Mouse (Mus musculus): ENCODE measurements around the gene Lrmp. TPM values are rescaled to one million over a fixed set of nuclear protein-coding genes. Genes with fewer than 3 reads are reported as not detected.
A peak's percentile ranks its signal among the peaks of the same experiment; 100 is the strongest.

Gene Lrmp
- polyA plus RNA-seq, 1 experiment from 2014 or later: 4.1 TPM

DNA sequence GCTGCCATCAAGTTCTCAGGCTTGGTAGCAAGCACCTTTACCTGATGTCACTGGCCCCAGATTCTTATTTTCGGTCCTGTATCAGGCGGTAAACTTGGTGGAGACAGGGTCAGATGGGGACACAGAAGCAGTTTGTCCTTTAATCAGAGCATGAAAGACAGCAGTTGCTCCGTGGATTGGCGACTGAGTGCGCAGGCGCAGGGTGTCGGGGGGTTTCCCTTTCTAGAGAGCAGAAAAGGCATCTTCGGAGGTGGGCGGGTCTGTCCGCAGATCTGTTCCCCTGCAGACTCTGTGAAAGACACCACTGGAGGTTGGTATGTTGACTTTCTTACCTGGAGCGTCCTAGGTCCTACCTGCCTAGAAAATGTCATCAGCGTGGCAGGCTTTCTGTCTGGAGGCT lies 26.4 kb downstream of the Lrmp start:
- ATAC-seq (ENCODE audit: low read depth): no peak
- Histone ChIP-seq H3K27ac (ENCODE audit: low read length) (no peak overlapping the region), H3K4me2 (ENCODE audit: low read depth, low read length) (no peak overlapping the region), H3K27me3 (ENCODE audit: control insufficient read depth, insufficient read depth, low read depth, low read length) (no peaks in the 10 kb centered on the region), H3K9ac (ENCODE audit: low read length) (no peak overlapping the region), H3K9me3 (ENCODE audit: control insufficient read depth, low read length) (no peaks in the 10 kb centered on the region), H3K36me3 (ENCODE audit: control insufficient read depth, insufficient read depth, low read length) (no peaks in the 10 kb centered on the region), H3K4me3 (ENCODE audit: low read length) (no peak overlapping the region), H3K4me1 (replicated peaks; ENCODE audit: control insufficient read depth, insufficient read depth, low read length) (no peaks in the 10 kb centered on the region; the same call in 1 of the 2 replicates)
- 80% methylated on average over 12 of the region's 12 CpGs for WGBS

GRCm38 (mm10) chr6:145145173-145145572 lies 29.7 kb downstream of the Lrmp start:
- H3K4me1 ChIP-seq (replicated peaks; ENCODE audit: control insufficient read depth, insufficient read depth, low read length): no peaks in the 10 kb centered on the region
- H3K9me3 ChIP-seq (ENCODE audit: control insufficient read depth, low read length): no peaks in the 10 kb centered on the region
- H3K4me2 ChIP-seq (ENCODE audit: low read depth, low read length): no peak overlapping the region
- H3K36me3 ChIP-seq (ENCODE audit: control insufficient read depth, insufficient read depth, low read length): no peaks in the 10 kb centered on the region
- no peak overlapping the region for H3K9ac ChIP-seq (ENCODE audit: low read length)
- 57% methylated on average over 7 of the region's 7 CpGs for WGBS
- no peak overlapping the region for H3K27ac ChIP-seq (ENCODE audit: low read length)
- no peak overlapping the region for H3K4me3 ChIP-seq (ENCODE audit: low read length)
- no peak for ATAC-seq (ENCODE audit: low read depth)
- H3K27me3 ChIP-seq (ENCODE audit: control insufficient read depth, insufficient read depth, low read depth, low read length): no peaks in the 10 kb centered on the region

DNA sequence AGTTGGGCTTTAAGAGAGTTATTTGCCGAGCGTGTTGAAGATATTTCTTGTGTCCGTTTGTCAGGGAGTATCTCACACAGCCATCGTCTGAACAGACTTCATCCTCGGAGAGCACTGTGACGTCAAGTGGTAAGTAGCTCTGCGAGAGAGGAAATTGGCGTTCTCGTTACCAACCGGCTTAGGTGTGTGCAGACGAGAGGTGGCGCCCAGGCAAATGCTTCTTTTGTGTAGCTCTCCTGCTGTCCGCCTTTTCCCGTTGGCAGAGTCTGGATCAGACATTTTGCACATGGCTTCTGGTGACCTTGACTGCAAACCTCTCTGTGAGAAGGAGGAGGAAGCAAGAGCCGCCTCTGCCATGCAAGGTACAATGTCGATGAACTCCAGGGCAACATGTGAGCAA lies 32.3 kb downstream of the Lrmp start:
- Histone ChIP-seq H3K4me3 (ENCODE audit: low read length) (no peak overlapping the region), H3K4me2 (ENCODE audit: low read depth, low read length) (no peak overlapping the region), H3K36me3 (ENCODE audit: control insufficient read depth, insufficient read depth, low read length) (no peaks in the 10 kb centered on the region), H3K27me3 (ENCODE audit: control insufficient read depth, insufficient read depth, low read depth, low read length) (no peaks in the 10 kb centered on the region), H3K9ac (ENCODE audit: low read length) (no peak overlapping the region), H3K4me1 (replicated peaks; ENCODE audit: control insufficient read depth, insufficient read depth, low read length) (no peaks in the 10 kb centered on the region), H3K9me3 (ENCODE audit: control insufficient read depth, low read length) (no peaks in the 10 kb centered on the region), H3K27ac (ENCODE audit: low read length) (no peak overlapping the region)
- no peak for ATAC-seq (ENCODE audit: low read depth)
- 60% methylated on average over 16 of the region's 16 CpGs for WGBS

GRCm38 (mm10) chr6:145149054-145149453 lies 33.6 kb downstream of the Lrmp start:
- Histone ChIP-seq H3K4me2 (ENCODE audit: low read depth, low read length) (no peak overlapping the region), H3K9me3 (ENCODE audit: control insufficient read depth, low read length) (no peaks in the 10 kb centered on the region), H3K9ac (ENCODE audit: low read length) (no peak overlapping the region), H3K27ac (ENCODE audit: low read length) (no peak overlapping the region), H3K4me3 (ENCODE audit: low read length) (no peak overlapping the region), H3K27me3 (ENCODE audit: control insufficient read depth, insufficient read depth, low read depth, low read length) (no peaks in the 10 kb centered on the region), H3K4me1 (replicated peaks; ENCODE audit: control insufficient read depth, insufficient read depth, low read length) (no peaks in the 10 kb centered on the region), H3K36me3 (ENCODE audit: control insufficient read depth, insufficient read depth, low read length) (no peaks in the 10 kb centered on the region)
- WGBS: 24% methylated on average over 9 of the region's 9 CpGs
- no peak for ATAC-seq (ENCODE audit: low read depth)

- Histone ChIP-seq H3K4me2 (ENCODE audit: low read depth, low read length) (no peak overlapping the region), H3K9me3 (ENCODE audit: control insufficient read depth, low read length) (no peaks in the 10 kb centered on the region), H3K4me3 (ENCODE audit: low read length) (no peak overlapping the region), H3K36me3 (ENCODE audit: control insufficient read depth, insufficient read depth, low read length) (no peaks in the 10 kb centered on the region), H3K27me3 (ENCODE audit: control insufficient read depth, insufficient read depth, low read depth, low read length) (no peaks in the 10 kb centered on the region), H3K27ac (ENCODE audit: low read length) (no peak overlapping the region), H3K4me1 (replicated peaks; ENCODE audit: control insufficient read depth, insufficient read depth, low read length) (no peaks in the 10 kb centered on the region), H3K9ac (ENCODE audit: low read length) (no peak overlapping the region)
- WGBS: 67% methylated on average over 4 of the region's 4 CpGs
- ATAC-seq (ENCODE audit: low read depth): no peak
Measured at GRCm38 (mm10) chr6:145158619-145159018, 43.2 kb downstream of the Lrmp start.

DNA sequence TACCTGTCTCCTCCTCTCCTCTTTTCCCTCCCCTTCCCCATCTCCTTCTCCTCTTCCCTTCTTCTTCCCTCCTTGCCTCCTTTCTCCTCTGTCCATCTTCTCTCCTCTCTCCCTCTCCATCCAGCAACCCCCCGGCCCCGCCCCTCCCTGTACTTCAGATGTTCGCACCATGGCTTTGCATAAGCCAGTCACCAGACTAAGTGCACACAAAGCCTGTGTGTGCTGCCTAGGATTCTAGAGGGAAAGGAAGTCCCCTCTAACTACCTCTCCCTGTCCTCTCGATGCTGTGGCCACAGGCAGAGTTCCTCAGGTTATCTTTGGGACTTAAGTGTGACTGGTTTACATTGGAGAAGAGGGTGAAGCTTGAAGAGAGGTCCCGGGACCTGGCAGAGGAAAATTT lies 45.1 kb downstream of the Lrmp start:
- no peaks in the 10 kb centered on the region; the same call in 1 of the 2 replicates for H3K9me3 ChIP-seq (ENCODE audit: control insufficient read depth, low read length)
- no peak overlapping the region for H3K4me2 ChIP-seq (ENCODE audit: low read depth, low read length)
- no peak for ATAC-seq (ENCODE audit: low read depth)
- 35% methylated on average over 5 of the region's 5 CpGs for WGBS
- no peak overlapping the region for H3K4me3 ChIP-seq (ENCODE audit: low read length)
- no peaks in the 10 kb centered on the region for H3K36me3 ChIP-seq (ENCODE audit: control insufficient read depth, insufficient read depth, low read length)
- H3K9ac ChIP-seq (ENCODE audit: low read length): no peak overlapping the region
- H3K27me3 ChIP-seq (ENCODE audit: control insufficient read depth, insufficient read depth, low read depth, low read length): no peaks in the 10 kb centered on the region
- no peak overlapping the region for H3K27ac ChIP-seq (ENCODE audit: low read length)
- H3K4me1 ChIP-seq (replicated peaks; ENCODE audit: control insufficient read depth, insufficient read depth, low read length): no peaks in the 10 kb centered on the region

DNA sequence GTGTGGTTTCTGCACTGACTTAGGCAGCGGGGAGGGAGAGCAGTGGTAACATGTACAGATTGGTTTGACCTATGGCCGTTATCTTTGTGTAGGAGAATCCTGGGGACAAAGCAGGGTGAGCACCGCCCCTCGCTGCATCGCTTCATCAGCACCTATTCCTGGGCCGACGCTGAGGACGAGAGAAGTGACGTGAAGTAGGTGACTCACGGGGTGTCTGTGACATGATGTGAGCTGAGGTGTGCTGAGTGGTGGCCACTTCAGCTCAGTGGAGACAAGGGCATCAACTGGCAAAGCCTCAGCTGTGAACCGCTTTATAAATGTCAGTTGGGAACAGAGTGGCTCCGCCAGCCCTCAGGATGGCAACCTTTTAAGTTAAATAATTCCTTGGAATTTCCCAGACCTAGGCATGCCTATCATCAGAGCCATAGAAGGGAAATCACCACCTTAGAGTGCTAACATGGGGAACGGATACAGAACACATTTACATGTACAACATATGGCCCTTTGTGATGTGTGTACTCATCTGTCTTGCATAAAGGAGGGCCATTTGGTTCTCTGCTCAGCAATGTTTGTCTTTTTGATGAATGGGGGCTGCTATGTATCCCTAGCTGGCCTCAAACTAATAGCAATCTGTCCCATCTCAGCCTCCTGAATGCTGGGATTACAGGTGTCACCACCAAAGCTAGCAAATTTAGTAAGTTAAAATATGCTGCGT lies 56.6 kb downstream of the Lrmp start:
- peaks cover 4% of the 10 kb centered on the region; the same call in 1 of the 2 replicates for H3K27me3 ChIP-seq (ENCODE audit: control insufficient read depth, insufficient read depth, low read depth, low read length)
- no peaks in the 10 kb centered on the region for H3K36me3 ChIP-seq (ENCODE audit: control insufficient read depth, insufficient read depth, low read length)
- H3K4me1 ChIP-seq (replicated peaks; ENCODE audit: control insufficient read depth, insufficient read depth, low read length): peaks cover 12% of the 10 kb centered on the region
- WGBS: 54% methylated on average over 14 of the region's 14 CpGs
- no peak for ATAC-seq (ENCODE audit: low read depth)
- H3K27ac ChIP-seq (ENCODE audit: low read length): no peak overlapping the region
- no peaks in the 10 kb centered on the region for H3K9me3 ChIP-seq (ENCODE audit: control insufficient read depth, low read length)
- no peak overlapping the region for H3K9ac ChIP-seq (ENCODE audit: low read length)
- H3K4me3 ChIP-seq (ENCODE audit: low read length): no peak overlapping the region
- H3K4me2 ChIP-seq (ENCODE audit: low read depth, low read length): no peak overlapping the region

DNA sequence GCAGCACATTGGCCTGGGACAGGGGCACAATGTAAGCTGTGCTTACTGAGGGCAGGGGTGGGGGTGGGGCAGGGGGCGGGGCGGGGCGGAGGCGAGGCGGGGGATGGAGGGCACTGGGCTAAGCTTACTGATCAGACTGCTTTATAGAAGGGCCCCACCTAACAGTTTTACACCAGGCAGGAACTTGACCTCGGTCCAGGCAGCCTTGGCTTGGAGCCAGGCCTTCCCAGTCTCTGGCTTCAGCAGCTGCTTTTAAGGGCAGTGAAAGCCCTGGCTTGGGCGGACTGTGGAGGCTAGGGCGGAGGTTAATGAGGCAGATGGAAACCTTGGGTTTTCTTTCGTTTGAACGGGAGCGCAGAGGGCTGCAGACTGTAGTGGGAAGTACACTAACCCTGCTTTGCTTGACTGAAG lies 58.3 kb downstream of the Lrmp start:
- no peaks in the 10 kb centered on the region for H3K9me3 ChIP-seq (ENCODE audit: control insufficient read depth, low read length)
- no peaks in the 10 kb centered on the region for H3K36me3 ChIP-seq (ENCODE audit: control insufficient read depth, insufficient read depth, low read length)
- peaks cover 4% of the 10 kb centered on the region; the same call in 1 of the 2 replicates for H3K27me3 ChIP-seq (ENCODE audit: control insufficient read depth, insufficient read depth, low read depth, low read length)
- H3K4me2 ChIP-seq (ENCODE audit: low read depth, low read length): peak overlapping the region; percentile 36; the same call in 1 of the 2 replicates
- 3% methylated on average over 11 of the region's 11 CpGs for WGBS
- H3K27ac ChIP-seq (ENCODE audit: low read length): no peak overlapping the region
- H3K4me1 ChIP-seq (replicated peaks; ENCODE audit: control insufficient read depth, insufficient read depth, low read length): peaks cover 12% of the 10 kb centered on the region
- peak overlapping the region; percentile 23; the same call in 1 of the 2 replicates for H3K9ac ChIP-seq (ENCODE audit: low read length)
- ATAC-seq (ENCODE audit: low read depth): peak; percentile 84
- H3K4me3 ChIP-seq (ENCODE audit: low read length): no peak overlapping the region

DNA sequence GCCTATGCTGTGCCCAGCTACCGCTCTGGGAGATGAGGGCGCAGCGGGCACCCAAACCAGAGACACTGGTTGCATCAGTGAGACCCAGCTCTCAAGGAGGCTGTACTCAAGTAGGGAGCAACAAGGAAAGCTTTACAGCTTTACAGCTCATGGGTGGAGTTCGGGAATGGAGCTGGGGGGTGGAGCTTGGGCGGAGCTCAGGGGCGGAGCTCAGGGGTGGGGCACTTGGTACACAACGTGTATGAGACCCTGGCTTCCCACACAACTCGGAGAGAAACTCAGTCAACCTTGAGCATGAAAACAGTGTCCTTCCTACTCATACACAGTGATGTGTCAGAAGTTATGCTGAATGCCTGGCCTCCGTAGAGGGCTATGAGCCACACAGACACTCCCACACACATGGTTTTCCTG lies 60.1 kb downstream of the Lrmp start:
- no peak overlapping the region for H3K4me3 ChIP-seq (ENCODE audit: low read length)
- H3K9ac ChIP-seq (ENCODE audit: low read length): no peak overlapping the region
- no peaks in the 10 kb centered on the region for H3K36me3 ChIP-seq (ENCODE audit: control insufficient read depth, insufficient read depth, low read length)
- H3K4me2 ChIP-seq (ENCODE audit: low read depth, low read length): peak overlapping the region; percentile 21; the same call in 1 of the 2 replicates
- H3K27me3 ChIP-seq (ENCODE audit: control insufficient read depth, insufficient read depth, low read depth, low read length): peaks cover 4% of the 10 kb centered on the region; the same call in 1 of the 2 replicates
- 35% methylated on average over 9 of the region's 9 CpGs for WGBS
- H3K27ac ChIP-seq (ENCODE audit: low read length): no peak overlapping the region
- no peaks in the 10 kb centered on the region for H3K9me3 ChIP-seq (ENCODE audit: control insufficient read depth, low read length)
- 0 out of 2 replicates have a peak, but pooled peaks have one; percentile 15 for ATAC-seq (ENCODE audit: low read depth)
- peaks cover 12% of the 10 kb centered on the region for H3K4me1 ChIP-seq (replicated peaks; ENCODE audit: control insufficient read depth, insufficient read depth, low read length)

Data from lung, embryonic 16.5 days (tissue).